Mouse (Mus musculus) hindbrain, embryonic 15.5 days (tissue): ENCODE measurements around the gene Sco2. TPM values are rescaled to one million over a fixed set of nuclear protein-coding genes. Genes with fewer than 3 reads are reported as not detected.
A peak's percentile ranks its signal among the peaks of the same experiment; 100 is the strongest.

Experiments
- ATAC-seq: fragments of 200-750 bp; cut with Nextera tagmentation; 2 replicates; pipeline ENCODE4 v1.8.0; 2017; ENCODE audit warnings: low read depth, moderate number of reproducible peaks, moderate TSS enrichment; ENCODE audit not compliant: low FRiP score
- H3K27ac ChIP-seq: fragments of 300-500 bp; sonication (generic); replicated peaks from 2 replicates; pipeline ENCODE4 v1.5.1; 2015; ENCODE audit warnings: mild to moderate bottlenecking, inconsistent platforms
- H3K27me3 ChIP-seq: fragments of 300-500 bp; sonication (generic); 2 replicates; pipeline ENCODE4 v1.6.1; 2015; ENCODE audit warnings: control low read depth, inconsistent platforms
- H3K36me3 ChIP-seq: fragments of 300-500 bp; sonication (generic); 2 replicates; pipeline ENCODE4 v1.6.1; 2015; ENCODE audit warnings: control low read depth, inconsistent platforms
- H3K4me1 ChIP-seq: fragments of 300-500 bp; sonication (generic); replicated peaks from 2 replicates; pipeline ENCODE4 v1.6.1; 2015; ENCODE audit warnings: control low read depth, inconsistent platforms
- H3K4me2 ChIP-seq: fragments of 300-500 bp; sonication (generic); 2 replicates; pipeline ENCODE4 v1.6.1; 2015; ENCODE audit warnings: moderate library complexity, mild to moderate bottlenecking, inconsistent platforms
- H3K4me3 ChIP-seq: fragments of 300-500 bp; sonication (generic); 2 replicates; pipeline ENCODE4 v1.5.1; 2015; ENCODE audit warnings: mild to moderate bottlenecking, inconsistent platforms
- H3K9ac ChIP-seq: fragments of 300-500 bp; sonication (generic); 2 replicates; pipeline ENCODE4 v1.6.1; 2015; ENCODE audit warnings: inconsistent platforms
- H3K9me3 ChIP-seq: fragments of 300-500 bp; sonication (generic); 2 replicates; pipeline ENCODE4 v1.6.1; 2016; ENCODE audit warnings: control low read depth, inconsistent platforms
- WGBS: fragments of 180-500 bp; shearing (Covaris S2); methylation state at CpG from one replicate; pipeline ENCODE4 v1.1.7; 2015; 5-methylcytosine and 5-hydroxymethylcytosine counted together
- polyA plus RNA-seq: library from polyadenylated mRNA; unstranded; fragments of >200 nt; fragmentation: Nextera tagmentation; extraction: Ambion mirVana; gene quantifications from 2 replicates; pipeline ENCODE4 v1.2.1, GENCODE M21; 2015

Gene Sco2
- polyA plus RNA-seq = 17.1 and 17.8 TPM in 2 replicates

- WGBS = 0% methylated on average over 42 of the region's 42 CpGs
- no peaks in the 10 kb centered on the region for H3K9me3 ChIP-seq
- peak; percentile 89 for ATAC-seq
Observed at GRCm38 (mm10) chr15:89373762-89374248, at the start of gene Sco2. TSS of gene Sco2 (minus strand) at chr15:89373846.

GRCm38 (mm10) chr15:89421938-89422337 lies 48.3 kb upstream of the Sco2 start:
- no peak for ATAC-seq
- Histone ChIP-seq H3K4me1 (no peaks in the 10 kb centered on the region), H3K27me3 (no peaks in the 10 kb centered on the region), H3K36me3 (peaks cover 30% of the 10 kb centered on the region), H3K27ac (no peak overlapping the region), H3K4me3 (no peak overlapping the region), H3K4me2 (no peak overlapping the region), H3K9me3 (no peaks in the 10 kb centered on the region), H3K9ac (no peak overlapping the region)
- WGBS = 93% methylated on average over 9 of the region's 9 CpGs

More at GRCm38 (mm10) chr15:89373762-89374248, at the start of gene Sco2:
- peaks cover 29% of the 10 kb centered on the region for H3K27me3 ChIP-seq
- H3K4me3 ChIP-seq = peak within 1 kb of the TSS; percentile 92
- H3K4me1 ChIP-seq = peaks cover 28% of the 10 kb centered on the region
- H3K9ac ChIP-seq = peak within 1 kb of the TSS; percentile 89
- H3K4me2 ChIP-seq = peak within 1 kb of the TSS; percentile 91
- H3K36me3 ChIP-seq = peaks cover 34% of the 10 kb centered on the region
- peak within 1 kb of the TSS; percentile 97 for H3K27ac ChIP-seq

- Histone ChIP-seq H3K36me3 (peaks cover 17% of the 10 kb centered on the region; the same call in 1 of the 2 replicates), H3K27me3 (no peaks in the 10 kb centered on the region), H3K9ac (no peak overlapping the region), H3K4me2 (no peak overlapping the region), H3K27ac (no peak overlapping the region), H3K4me3 (no peak overlapping the region), H3K9me3 (no peaks in the 10 kb centered on the region), H3K4me1 (no peaks in the 10 kb centered on the region)
- 88% methylated on average over 8 of the region's 8 CpGs for WGBS
- ATAC-seq = no peak
Observed at GRCm38 (mm10) chr15:89415282-89415681, 41.6 kb upstream of the Sco2 start.

GRCm38 (mm10) chr15:89410118-89410517 lies 36.5 kb upstream of the Sco2 start, which contains the start of gene Syce3:
TSS of gene Syce3 (minus strand) at chr15:89410503.
- ATAC-seq = no peak
- H3K36me3 ChIP-seq = no peaks in the 10 kb centered on the region

GRCm38 (mm10) chr15:89406691-89407090 lies 33.0 kb upstream of the Sco2 start:
- Histone ChIP-seq H3K4me1 (no peaks in the 10 kb centered on the region), H3K36me3 (no peaks in the 10 kb centered on the region), H3K27me3 (no peaks in the 10 kb centered on the region), H3K9ac (no peak overlapping the region), H3K27ac (no peak overlapping the region), H3K9me3 (no peaks in the 10 kb centered on the region), H3K4me2 (no peak overlapping the region), H3K4me3 (no peak overlapping the region)
- no peak for ATAC-seq

More at GRCm38 (mm10) chr15:89410118-89410517, 36.5 kb upstream of the Sco2 start, which contains the start of gene Syce3:
- Histone ChIP-seq H3K4me1 (no peaks in the 10 kb centered on the region), H3K4me3 (no peak within 1 kb of the TSS), H3K27me3 (no peaks in the 10 kb centered on the region), H3K9me3 (no peaks in the 10 kb centered on the region), H3K27ac (no peak within 1 kb of the TSS), H3K9ac (no peak within 1 kb of the TSS), H3K4me2 (no peak within 1 kb of the TSS)
- WGBS = 86% methylated on average over 16 of the region's 24 CpGs

GRCm38 (mm10) chr15:89404831-89405623 lies 31.4 kb upstream of the Sco2 start:
- Histone ChIP-seq H3K27ac (no peak overlapping the region), H3K4me2 (no peak overlapping the region), H3K4me1 (no peaks in the 10 kb centered on the region), H3K4me3 (no peak overlapping the region), H3K27me3 (no peaks in the 10 kb centered on the region), H3K36me3 (no peaks in the 10 kb centered on the region), H3K9me3 (no peaks in the 10 kb centered on the region), H3K9ac (no peak overlapping the region)
- 87% methylated on average over 10 of the region's 10 CpGs for WGBS
- no peak for ATAC-seq

GRCm38 (mm10) chr15:89402471-89402870 lies 28.8 kb upstream of the Sco2 start:
- Histone ChIP-seq H3K9me3 (no peaks in the 10 kb centered on the region), H3K4me3 (no peak overlapping the region), H3K27me3 (no peaks in the 10 kb centered on the region), H3K4me1 (no peaks in the 10 kb centered on the region), H3K27ac (no peak overlapping the region), H3K4me2 (no peak overlapping the region), H3K36me3 (no peaks in the 10 kb centered on the region), H3K9ac (no peak overlapping the region)
- 85% methylated on average over 1 of the region's 1 CpGs for WGBS
- ATAC-seq = no peak

GRCm38 (mm10) chr15:89399716-89400115 lies 26.1 kb upstream of the Sco2 start:
- ATAC-seq = no peak
- H3K27ac ChIP-seq = no peak overlapping the region
- H3K36me3 ChIP-seq = no peaks in the 10 kb centered on the region
- no peaks in the 10 kb centered on the region for H3K27me3 ChIP-seq
- no peak overlapping the region for H3K4me3 ChIP-seq
- H3K9ac ChIP-seq = no peak overlapping the region
- WGBS = 68% methylated on average over 1 of the region's 1 CpGs
- no peaks in the 10 kb centered on the region for H3K9me3 ChIP-seq
- H3K4me1 ChIP-seq = no peaks in the 10 kb centered on the region
- H3K4me2 ChIP-seq = no peak overlapping the region

- H3K9ac ChIP-seq = no peak overlapping the region
- no peak for ATAC-seq
- H3K36me3 ChIP-seq = no peaks in the 10 kb centered on the region
- H3K27ac ChIP-seq = no peak overlapping the region
- H3K4me3 ChIP-seq = no peak overlapping the region
- no peaks in the 10 kb centered on the region for H3K9me3 ChIP-seq
- WGBS = 83% methylated on average over 2 of the region's 2 CpGs
- H3K27me3 ChIP-seq = no peaks in the 10 kb centered on the region
- H3K4me1 ChIP-seq = no peaks in the 10 kb centered on the region
- no peak overlapping the region for H3K4me2 ChIP-seq
Observed at GRCm38 (mm10) chr15:89398146-89398545, 24.5 kb upstream of the Sco2 start.

- H3K9ac ChIP-seq = no peak overlapping the region
- no peak overlapping the region for H3K4me2 ChIP-seq
- H3K27me3 ChIP-seq = no peaks in the 10 kb centered on the region
- H3K9me3 ChIP-seq = no peaks in the 10 kb centered on the region
- no peak for ATAC-seq
- 89% methylated on average over 4 of the region's 4 CpGs for WGBS
- no peak overlapping the region for H3K27ac ChIP-seq
- H3K4me3 ChIP-seq = no peak overlapping the region
- H3K36me3 ChIP-seq = no peaks in the 10 kb centered on the region
- no peaks in the 10 kb centered on the region for H3K4me1 ChIP-seq
Observed at GRCm38 (mm10) chr15:89396883-89397282, 23.2 kb upstream of the Sco2 start.

- Histone ChIP-seq H3K36me3 (no peaks in the 10 kb centered on the region), H3K4me3 (no peak overlapping the region), H3K4me2 (no peak overlapping the region), H3K27me3 (no peaks in the 10 kb centered on the region), H3K9me3 (no peaks in the 10 kb centered on the region), H3K9ac (no peak overlapping the region), H3K4me1 (no peaks in the 10 kb centered on the region), H3K27ac (no peak overlapping the region)
- ATAC-seq = no peak
- WGBS = 90% methylated on average over 10 of the region's 10 CpGs
Observed at GRCm38 (mm10) chr15:89390081-89390480, 16.4 kb upstream of the Sco2 start.

GRCm38 (mm10) chr15:89387127-89387526 lies 13.5 kb upstream of the Sco2 start:
- WGBS = 48% methylated on average over 12 of the region's 12 CpGs
- H3K9me3 ChIP-seq = no peaks in the 10 kb centered on the region

More at GRCm38 (mm10) chr15:89387127-89387526, 13.5 kb upstream of the Sco2 start:
- no peak for ATAC-seq
- H3K27me3 ChIP-seq = no peaks in the 10 kb centered on the region
- H3K4me3 ChIP-seq = no peak overlapping the region
- no peak overlapping the region for H3K9ac ChIP-seq
- H3K27ac ChIP-seq = no peak overlapping the region
- no peaks in the 10 kb centered on the region for H3K36me3 ChIP-seq
- H3K4me2 ChIP-seq = no peak overlapping the region
- no peaks in the 10 kb centered on the region for H3K4me1 ChIP-seq
